Mouse (Mus musculus): ENCODE measurements at regions not wholly inside any gene's neighbourhood (a gene's known extent, or its start where the extent isn't known, plus 50 kb on each side); places are given as distances from the start of the nearest gene placed in this dataset.

GRCm38 (mm10) chr5:27963765-27964164 is 107.4 kb upstream of the Insig1 start:
- H3K4me1 ChIP-seq (replicated peaks): no peaks in the 10 kb centered on the region
- H3K27ac ChIP-seq (replicated peaks): no peak overlapping the region
- no peak overlapping the region for H3K4me3 ChIP-seq (replicated peaks)
- ATAC-seq (ENCODE audit: insufficient read depth): no peak
- whole genome bisulfite sequencing (ENCODE audit: insufficient replicate concordance): 67% methylated on average over 1 of the region's 1 CpGs
- no peak overlapping the region for H3K9ac ChIP-seq
- H3K9me3 ChIP-seq (replicated peaks): no peaks in the 10 kb centered on the region
- H3K4me2 ChIP-seq: no peak overlapping the region
- no peaks in the 10 kb centered on the region for H3K27me3 ChIP-seq
- no peaks in the 10 kb centered on the region for H3K36me3 ChIP-seq (replicated peaks)

- Histone ChIP-seq H3K4me1 (replicated peaks) (no peaks in the 10 kb centered on the region), H3K4me3 (replicated peaks) (no peak overlapping the region), H3K9me3 (replicated peaks) (no peaks in the 10 kb centered on the region), H3K27ac (replicated peaks) (no peak overlapping the region), H3K27me3 (no peaks in the 10 kb centered on the region), H3K4me2 (no peak overlapping the region), H3K36me3 (replicated peaks) (no peaks in the 10 kb centered on the region), H3K9ac (no peak overlapping the region)
- ATAC-seq (ENCODE audit: insufficient read depth): no peak
- 13% methylated on average over 2 of the region's 2 CpGs for WGBS (ENCODE audit: insufficient replicate concordance)
Measured at GRCm38 (mm10) chr5:27995186-27995585, 76.0 kb upstream of the Insig1 start.

GRCm38 (mm10) chr5:27997751-27998150 is 73.4 kb upstream of the Insig1 start:
- ATAC-seq (ENCODE audit: insufficient read depth): peak; percentile 73

GRCm38 (mm10) chr5:28002922-28003321 is 68.2 kb upstream of the Insig1 start:
- Histone ChIP-seq H3K4me1 (replicated peaks) (0 out of 2 replicates have a peak, but pooled peaks cover 3% of the 10 kb centered on the region), H3K4me2 (no peak overlapping the region), H3K9ac (no peak overlapping the region), H3K27ac (replicated peaks) (no peak overlapping the region), H3K4me3 (replicated peaks) (no peak overlapping the region), H3K36me3 (replicated peaks) (no peaks in the 10 kb centered on the region), H3K9me3 (replicated peaks) (no peaks in the 10 kb centered on the region), H3K27me3 (no peaks in the 10 kb centered on the region)
- ATAC-seq (ENCODE audit: insufficient read depth): no peak
- 68% methylated on average over 1 of the region's 1 CpGs for WGBS (ENCODE audit: insufficient replicate concordance)

More at GRCm38 (mm10) chr5:27997751-27998150, 73.4 kb upstream of the Insig1 start:
- H3K27ac ChIP-seq (replicated peaks): no peak overlapping the region; the same call in 1 of the 2 replicates
- H3K27me3 ChIP-seq: no peaks in the 10 kb centered on the region
- no peaks in the 10 kb centered on the region for H3K4me1 ChIP-seq (replicated peaks)
- H3K9ac ChIP-seq: no peak overlapping the region
- H3K4me3 ChIP-seq (replicated peaks): no peak overlapping the region
- 69% methylated on average over 8 of the region's 8 CpGs for WGBS (ENCODE audit: insufficient replicate concordance)
- H3K4me2 ChIP-seq: no peak overlapping the region
- H3K9me3 ChIP-seq (replicated peaks): no peaks in the 10 kb centered on the region
- no peaks in the 10 kb centered on the region for H3K36me3 ChIP-seq (replicated peaks)

GRCm38 (mm10) chr5:28003756-28004486 is 67.2 kb upstream of the Insig1 start:
- H3K27me3 ChIP-seq: no peaks in the 10 kb centered on the region; the same call in 1 of the 2 replicates
- WGBS (ENCODE audit: insufficient replicate concordance): 57% methylated on average over 6 of the region's 6 CpGs
- H3K4me1 ChIP-seq (replicated peaks): 0 out of 2 replicates have a peak, but pooled peaks cover 3% of the 10 kb centered on the region
- no peak overlapping the region for H3K27ac ChIP-seq (replicated peaks)
- peak; percentile 31; the same call in 1 of the 2 replicates for ATAC-seq (ENCODE audit: insufficient read depth)
- H3K9me3 ChIP-seq (replicated peaks): no peaks in the 10 kb centered on the region
- no peak overlapping the region for H3K4me2 ChIP-seq
- H3K36me3 ChIP-seq (replicated peaks): no peaks in the 10 kb centered on the region
- no peak overlapping the region for H3K9ac ChIP-seq
- no peak overlapping the region for H3K4me3 ChIP-seq (replicated peaks)

- H3K9ac ChIP-seq: no peak overlapping the region
- no peaks in the 10 kb centered on the region; the same call in 1 of the 2 replicates for H3K27me3 ChIP-seq
- no peak; the same call in 1 of the 2 replicates for ATAC-seq (ENCODE audit: insufficient read depth)
- H3K4me2 ChIP-seq: no peak overlapping the region
- H3K4me3 ChIP-seq (replicated peaks): no peak overlapping the region
- no peaks in the 10 kb centered on the region for H3K9me3 ChIP-seq (replicated peaks)
- 0 out of 2 replicates have a peak, but pooled peaks cover 3% of the 10 kb centered on the region for H3K4me1 ChIP-seq (replicated peaks)
- no peaks in the 10 kb centered on the region for H3K36me3 ChIP-seq (replicated peaks)
- no peak overlapping the region for H3K27ac ChIP-seq (replicated peaks)
Measured at GRCm38 (mm10) chr5:28004487-28004827, 66.7 kb upstream of the Insig1 start.

GRCm38 (mm10) chr5:28009386-28009785 is 61.8 kb upstream of the Insig1 start:
- no peak overlapping the region for H3K9ac ChIP-seq
- WGBS (ENCODE audit: insufficient replicate concordance): 59% methylated on average over 4 of the region's 4 CpGs
- no peaks in the 10 kb centered on the region for H3K36me3 ChIP-seq (replicated peaks)
- H3K4me1 ChIP-seq (replicated peaks): peaks cover 8% of the 10 kb centered on the region; the same call in 1 of the 2 replicates
- H3K4me2 ChIP-seq: no peak overlapping the region
- no peak overlapping the region for H3K27ac ChIP-seq (replicated peaks)
- no peaks in the 10 kb centered on the region for H3K9me3 ChIP-seq (replicated peaks)
- no peak overlapping the region for H3K4me3 ChIP-seq (replicated peaks)
- ATAC-seq (ENCODE audit: insufficient read depth): no peak
- no peaks in the 10 kb centered on the region; the same call in 1 of the 2 replicates for H3K27me3 ChIP-seq

- WGBS (ENCODE audit: insufficient replicate concordance): 54% methylated on average over 2 of the region's 2 CpGs
- no peak overlapping the region for H3K4me2 ChIP-seq
- ATAC-seq (ENCODE audit: insufficient read depth): no peak
- H3K27me3 ChIP-seq: no peaks in the 10 kb centered on the region; the same call in 1 of the 2 replicates
- no peak overlapping the region for H3K27ac ChIP-seq (replicated peaks)
- no peak overlapping the region for H3K9ac ChIP-seq
- H3K4me3 ChIP-seq (replicated peaks): no peak overlapping the region
- H3K36me3 ChIP-seq (replicated peaks): no peaks in the 10 kb centered on the region
- no peaks in the 10 kb centered on the region for H3K9me3 ChIP-seq (replicated peaks)
- H3K4me1 ChIP-seq (replicated peaks): peaks cover 8% of the 10 kb centered on the region; the same call in 1 of the 2 replicates
Measured at GRCm38 (mm10) chr5:28009871-28010270, 61.3 kb upstream of the Insig1 start.

- no peak overlapping the region for H3K27ac ChIP-seq (replicated peaks)
- no peaks in the 10 kb centered on the region; the same call in 1 of the 2 replicates for H3K27me3 ChIP-seq
- H3K4me1 ChIP-seq (replicated peaks): peaks cover 8% of the 10 kb centered on the region; the same call in 1 of the 2 replicates
- no peak overlapping the region for H3K4me2 ChIP-seq
- no peak for ATAC-seq (ENCODE audit: insufficient read depth)
- no peak overlapping the region for H3K9ac ChIP-seq
- 71% methylated on average over 3 of the region's 3 CpGs for WGBS (ENCODE audit: insufficient replicate concordance)
- no peak overlapping the region for H3K4me3 ChIP-seq (replicated peaks)
- H3K36me3 ChIP-seq (replicated peaks): no peaks in the 10 kb centered on the region
- no peaks in the 10 kb centered on the region for H3K9me3 ChIP-seq (replicated peaks)
Measured at GRCm38 (mm10) chr5:28010529-28010928, 60.6 kb upstream of the Insig1 start.

GRCm38 (mm10) chr5:28012496-28012895 is 58.7 kb upstream of the Insig1 start:
- Histone ChIP-seq H3K9ac (no peak overlapping the region), H3K36me3 (replicated peaks) (no peaks in the 10 kb centered on the region), H3K27ac (replicated peaks) (no peak overlapping the region), H3K27me3 (no peaks in the 10 kb centered on the region; the same call in 1 of the 2 replicates), H3K4me1 (replicated peaks) (peaks cover 8% of the 10 kb centered on the region; the same call in 1 of the 2 replicates), H3K9me3 (replicated peaks) (no peaks in the 10 kb centered on the region), H3K4me3 (replicated peaks) (no peak overlapping the region), H3K4me2 (no peak overlapping the region)
- 80% methylated on average over 2 of the region's 2 CpGs for WGBS (ENCODE audit: insufficient replicate concordance)
- no peak for ATAC-seq (ENCODE audit: insufficient read depth)

- no peak overlapping the region for H3K27ac ChIP-seq (replicated peaks)
- H3K4me3 ChIP-seq (replicated peaks): no peak overlapping the region
- H3K4me1 ChIP-seq (replicated peaks): peaks cover 8% of the 10 kb centered on the region; the same call in 1 of the 2 replicates
- peak; percentile 28; the same call in 1 of the 2 replicates for ATAC-seq (ENCODE audit: insufficient read depth)
- 14% methylated on average over 6 of the region's 6 CpGs for WGBS (ENCODE audit: insufficient replicate concordance)
- H3K27me3 ChIP-seq: no peaks in the 10 kb centered on the region; the same call in 1 of the 2 replicates
- no peak overlapping the region for H3K9ac ChIP-seq
- no peak overlapping the region for H3K4me2 ChIP-seq
- no peaks in the 10 kb centered on the region for H3K36me3 ChIP-seq (replicated peaks)
- no peaks in the 10 kb centered on the region for H3K9me3 ChIP-seq (replicated peaks)
Measured at GRCm38 (mm10) chr5:28013619-28014273, 57.4 kb upstream of the Insig1 start.

All from liver, embryonic 15.5 days (tissue).